Mouse (Mus musculus) midbrain, embryonic 16.5 days (tissue): Measurements from ENCODE around the gene Il25. TPM values are rescaled to one million over a fixed set of nuclear protein-coding genes. Genes with fewer than 3 reads are reported as not detected.
"Not testable (repeated sequence)": the region's sequence is repeated elsewhere in the genome, so short reads cannot be mapped to it uniquely, and the experiment has no call there.

Source experiments
- ATAC-seq: fragments of 200-750 bp; cut with Nextera tagmentation; 2 replicates; pipeline ENCODE4 v1.8.0; 2017; ENCODE audit warnings: moderate TSS enrichment
- H3K27ac ChIP-seq: fragments of 300-500 bp; sonication (generic); 2 replicates; pipeline ENCODE4 v1.5.1; 2014; ENCODE audit warnings: mild to moderate bottlenecking, low read length, mixed read lengths
- H3K27me3 ChIP-seq: fragments of 300-500 bp; sonication (generic); 2 replicates; pipeline ENCODE4 v1.6.1; 2014; ENCODE audit warnings: low read depth, low read length, mixed read lengths; ENCODE audit not compliant: control insufficient read depth, insufficient read depth
- H3K36me3 ChIP-seq: fragments of 300-500 bp; sonication (generic); 2 replicates; pipeline ENCODE4 v1.6.1; 2014; ENCODE audit warnings: mild to moderate bottlenecking, low read length, moderate library complexity, mixed read lengths; ENCODE audit not compliant: control insufficient read depth, insufficient read depth
- H3K4me1 ChIP-seq: fragments of 300-500 bp; sonication (generic); 2 replicates; pipeline ENCODE4 v1.6.1; 2014; ENCODE audit warnings: mild to moderate bottlenecking, low read length, mixed read lengths; ENCODE audit not compliant: control insufficient read depth, insufficient read depth
- H3K4me2 ChIP-seq: fragments of 300-500 bp; sonication (generic); 2 replicates; pipeline ENCODE4 v1.6.1; 2014; ENCODE audit warnings: mild to moderate bottlenecking, low read length, mixed read lengths
- H3K4me3 ChIP-seq: fragments of 300-500 bp; sonication (generic); 2 replicates; pipeline ENCODE4 v1.5.1; 2014; ENCODE audit warnings: low read depth, mild to moderate bottlenecking, low read length, moderate library complexity, mixed read lengths
- H3K9ac ChIP-seq: fragments of 300-500 bp; sonication (generic); 2 replicates; pipeline ENCODE4 v1.6.1; 2014; ENCODE audit warnings: low read depth, low read length, mixed read lengths
- H3K9me3 ChIP-seq: fragments of 300-500 bp; sonication (generic); replicated peaks from 2 replicates; pipeline ENCODE4 v1.6.1; 2014; ENCODE audit warnings: mild to moderate bottlenecking, low read length, mixed read lengths; ENCODE audit not compliant: control insufficient read depth, poor library complexity, severe bottlenecking
- WGBS: fragments of 180-500 bp; shearing (Covaris S2); extraction: QIAGEN DNeasy Blood & Tissue Kit; methylation state at CpG from one replicate; pipeline ENCODE4 v1.1.7; 2014; 5-methylcytosine and 5-hydroxymethylcytosine counted together
- polyA plus RNA-seq: library from polyadenylated mRNA; unstranded; fragments of >200 nt; fragmentation: Nextera tagmentation; extraction: Ambion mirVana; gene quantifications from 2 replicates; pipeline ENCODE4 v1.2.1, GENCODE M21; 2015

Gene Il25
- polyA plus RNA-seq, 1 experiment from 2014 or later = 0.51 TPM

DNA sequence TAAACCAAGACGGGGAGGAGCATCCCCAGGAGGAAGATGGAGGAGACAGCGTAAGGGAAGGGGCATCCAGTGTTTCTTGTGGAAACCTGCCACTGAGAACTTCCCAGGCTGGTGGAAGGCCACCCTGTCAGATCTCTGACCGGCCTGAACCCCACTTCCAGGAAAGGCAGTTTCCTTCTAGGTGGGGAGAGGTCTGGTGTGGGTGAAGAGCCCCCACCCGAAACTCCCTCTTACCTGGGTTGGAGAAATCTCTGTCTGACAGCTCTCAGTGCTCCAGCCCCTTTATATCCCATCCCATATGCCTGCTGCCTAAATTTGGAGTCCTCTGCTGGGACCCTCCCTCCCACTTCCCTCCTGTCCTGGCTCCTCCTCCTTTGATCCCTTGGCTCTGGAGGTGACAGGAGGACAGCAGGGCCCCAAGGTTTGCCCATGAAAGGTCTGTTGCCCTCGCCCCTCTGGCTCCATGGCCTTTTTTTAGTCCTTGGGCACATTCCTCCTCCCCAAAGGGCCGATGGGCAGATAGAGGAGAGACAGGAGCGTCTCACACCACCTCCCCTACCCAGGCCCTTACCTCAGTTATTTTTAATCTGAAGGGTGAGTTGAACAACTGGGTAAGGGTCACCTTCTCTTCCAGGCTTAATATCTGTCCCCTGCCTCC is 34.0 kb downstream of the Il25 start, which contains the start of gene Myh6:
Gene Myh6 (minus strand): TSS at position 608 of the 658 bp plus-strand sequence.
- WGBS = 72% methylated on average over 7 of the region's 7 CpGs
- Histone ChIP-seq H3K9me3 (no peaks in the 10 kb centered on the region), H3K4me1 (no peaks in the 10 kb centered on the region), H3K9ac (no peak within 1 kb of the TSS), H3K4me2 (no peak within 1 kb of the TSS), H3K36me3 (no peaks in the 10 kb centered on the region), H3K27me3 (no peaks in the 10 kb centered on the region; the same call in 1 of the 2 replicates), H3K4me3 (no peak within 1 kb of the TSS), H3K27ac (no peak within 1 kb of the TSS)
- no peak for ATAC-seq

DNA sequence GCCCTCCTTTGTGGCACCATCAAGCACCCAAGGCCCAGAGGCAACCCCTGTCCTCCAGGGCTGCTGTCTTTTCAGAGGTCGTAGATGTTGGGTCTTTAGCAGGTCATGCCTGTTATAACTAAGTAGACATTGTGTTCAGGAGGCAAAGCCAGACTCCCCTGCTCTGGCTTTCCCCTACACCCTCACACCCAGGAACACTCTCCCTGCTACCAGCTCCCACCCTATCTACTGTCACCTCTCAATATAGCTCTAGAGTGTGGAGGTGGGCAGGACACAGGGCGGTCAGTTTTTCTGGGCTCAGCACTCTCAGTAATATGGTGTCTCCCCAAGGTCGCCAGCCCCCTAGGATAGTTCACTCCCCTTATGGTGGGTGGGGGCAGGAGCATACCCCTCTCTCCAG is 35.4 kb downstream of the Il25 start:
- no peaks in the 10 kb centered on the region; the same call in 1 of the 2 replicates for H3K27me3 ChIP-seq
- H3K9ac ChIP-seq = no peak overlapping the region
- H3K4me2 ChIP-seq = no peak overlapping the region
- no peaks in the 10 kb centered on the region for H3K9me3 ChIP-seq
- WGBS = 88% methylated on average over 3 of the region's 3 CpGs
- H3K27ac ChIP-seq = no peak overlapping the region
- no peaks in the 10 kb centered on the region for H3K36me3 ChIP-seq
- no peak overlapping the region for H3K4me3 ChIP-seq
- H3K4me1 ChIP-seq = no peaks in the 10 kb centered on the region
- ATAC-seq = no peak

DNA sequence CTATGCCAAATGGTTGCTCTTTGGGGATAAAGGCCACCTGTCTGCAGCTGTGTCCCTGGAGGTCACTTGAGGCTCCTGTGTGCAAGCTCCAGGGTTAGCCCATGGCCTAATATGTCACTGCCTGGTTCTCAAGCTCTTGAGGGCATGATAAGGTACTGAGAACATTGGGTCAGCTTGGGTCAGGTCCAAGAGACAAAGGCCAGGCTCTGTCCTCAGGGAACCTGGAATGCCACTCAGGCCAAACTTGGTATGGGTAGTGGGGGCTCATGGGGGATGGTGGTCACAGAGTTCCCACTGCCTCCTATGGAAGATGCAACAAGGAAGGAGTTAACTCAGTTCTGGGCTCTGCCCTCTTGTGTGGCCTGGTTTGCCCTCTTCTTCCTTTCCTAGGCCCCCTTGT is 35.8 kb downstream of the Il25 start:
- Histone ChIP-seq H3K9me3 (no peaks in the 10 kb centered on the region), H3K27me3 (no peaks in the 10 kb centered on the region; the same call in 1 of the 2 replicates), H3K36me3 (no peaks in the 10 kb centered on the region), H3K27ac (no peak overlapping the region), H3K4me2 (no peak overlapping the region), H3K9ac (no peak overlapping the region), H3K4me3 (no peak overlapping the region), H3K4me1 (peaks cover under 1% of the 10 kb centered on the region; the same call in 1 of the 2 replicates)
- ATAC-seq = no peak

DNA sequence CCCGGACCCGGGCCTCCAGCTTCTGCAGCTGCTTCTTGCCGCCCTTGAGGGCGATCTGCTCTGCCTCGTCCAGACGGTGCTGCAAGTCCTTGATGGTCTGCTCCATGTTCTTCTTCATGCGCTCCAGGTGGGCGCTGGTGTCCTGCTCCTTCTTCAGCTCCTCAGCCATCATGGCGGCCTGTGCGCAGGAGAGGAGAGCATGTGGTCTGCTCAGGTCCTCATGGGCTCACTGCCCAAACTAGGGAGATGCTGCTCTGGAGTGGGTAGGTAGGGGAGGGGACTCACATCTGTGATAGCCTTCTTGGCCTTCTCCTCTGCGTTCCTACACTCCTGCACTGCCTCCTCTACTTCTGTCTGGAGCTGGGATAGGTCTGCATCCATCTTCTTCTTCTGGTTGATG is 40.3 kb downstream of the Il25 start:
- H3K27ac ChIP-seq = peak overlapping the region; percentile 81; the same call in 1 of the 2 replicates
- ATAC-seq = not testable (repeated sequence)
- 93% methylated on average over 7 of the region's 11 CpGs for WGBS

DNA sequence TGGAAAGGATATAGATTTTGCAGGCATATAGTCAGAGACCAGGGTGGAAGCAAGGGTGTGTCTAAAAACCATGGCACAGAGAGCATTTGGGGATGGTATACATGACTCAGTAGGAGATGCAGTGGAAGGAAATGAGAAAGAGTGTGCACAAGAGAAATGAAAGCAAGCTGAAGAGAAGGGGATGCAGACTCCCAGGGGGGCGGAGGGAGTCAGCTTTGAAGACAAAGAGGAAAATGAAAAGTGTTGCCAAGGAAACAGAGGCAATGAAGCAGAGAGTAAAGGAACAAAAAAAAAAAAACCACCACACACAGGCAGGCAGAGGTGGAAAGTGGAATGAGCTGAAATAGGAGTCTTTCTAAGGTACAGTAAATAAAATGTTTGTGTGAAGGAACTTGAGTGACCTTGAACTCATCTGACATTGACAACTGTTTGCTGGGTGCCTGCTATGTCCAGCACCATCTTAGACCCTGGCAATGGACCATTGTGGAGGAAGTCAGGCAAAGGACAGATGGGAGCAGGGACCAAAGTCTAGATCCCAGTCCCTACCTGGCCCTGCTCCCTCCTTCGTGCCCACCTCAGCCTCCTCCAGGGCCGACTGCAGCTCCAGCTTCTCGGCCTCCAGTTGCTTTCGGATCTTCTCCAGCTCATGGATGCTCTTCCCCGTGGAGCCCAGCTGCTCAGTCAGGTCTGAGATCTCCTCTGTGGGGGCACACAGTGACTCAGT is 41.7 kb downstream of the Il25 start:
- H3K27me3 ChIP-seq = no peaks in the 10 kb centered on the region
- H3K4me3 ChIP-seq = no peak overlapping the region
- no peak overlapping the region for H3K9ac ChIP-seq
- H3K36me3 ChIP-seq = no peaks in the 10 kb centered on the region
- no peaks in the 10 kb centered on the region for H3K9me3 ChIP-seq
- ATAC-seq = peak; percentile 74
- no peak overlapping the region for H3K4me2 ChIP-seq
- H3K27ac ChIP-seq = peak overlapping the region; percentile 82
- H3K4me1 ChIP-seq = peaks cover 14% of the 10 kb centered on the region
- 63% methylated on average over 6 of the region's 6 CpGs for WGBS

More for the DNA sequence above, 40.3 kb downstream of the Il25 start:
- not testable (repeated sequence) for H3K36me3 ChIP-seq, H3K27me3 ChIP-seq, H3K9ac ChIP-seq, H3K4me2 ChIP-seq, H3K9me3 ChIP-seq, H3K4me3 ChIP-seq
- H3K4me1 ChIP-seq = peaks cover 14% of the 10 kb centered on the region

DNA sequence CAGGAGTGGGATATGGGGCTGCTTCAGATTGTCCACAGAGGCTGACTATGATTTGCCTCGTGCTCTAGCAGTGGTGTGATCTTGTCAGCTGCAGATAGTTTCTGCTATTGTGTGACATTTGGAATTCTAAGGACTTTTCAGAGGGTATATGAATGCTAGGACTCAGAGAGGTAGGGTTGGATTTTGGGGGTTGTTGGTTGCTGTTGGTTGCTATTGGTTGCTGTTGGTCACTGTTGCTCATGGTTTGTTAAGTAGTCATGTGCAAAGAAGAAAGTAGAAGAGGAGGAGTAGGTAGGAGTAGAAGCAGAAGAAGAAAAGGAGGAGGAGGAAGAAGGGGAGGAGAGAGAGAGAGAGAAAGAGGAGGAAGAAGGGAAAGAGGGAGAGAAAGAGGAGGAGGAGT is 44.1 kb downstream of the Il25 start, which contains the start of gene Gm17428:
Gene Gm17428 (plus strand): TSS at position 301 of the 400 bp plus-strand sequence.
- Histone ChIP-seq H3K4me1 (peaks cover 14% of the 10 kb centered on the region), H3K27me3 (no peaks in the 10 kb centered on the region), H3K27ac (no peak within 1 kb of the TSS), H3K9me3 (no peaks in the 10 kb centered on the region), H3K9ac (no peak within 1 kb of the TSS), H3K4me3 (no peak within 1 kb of the TSS), H3K4me2 (no peak within 1 kb of the TSS), H3K36me3 (no peaks in the 10 kb centered on the region)
- ATAC-seq = no peak
- 81% methylated on average over 1 of the region's 1 CpGs for WGBS

DNA sequence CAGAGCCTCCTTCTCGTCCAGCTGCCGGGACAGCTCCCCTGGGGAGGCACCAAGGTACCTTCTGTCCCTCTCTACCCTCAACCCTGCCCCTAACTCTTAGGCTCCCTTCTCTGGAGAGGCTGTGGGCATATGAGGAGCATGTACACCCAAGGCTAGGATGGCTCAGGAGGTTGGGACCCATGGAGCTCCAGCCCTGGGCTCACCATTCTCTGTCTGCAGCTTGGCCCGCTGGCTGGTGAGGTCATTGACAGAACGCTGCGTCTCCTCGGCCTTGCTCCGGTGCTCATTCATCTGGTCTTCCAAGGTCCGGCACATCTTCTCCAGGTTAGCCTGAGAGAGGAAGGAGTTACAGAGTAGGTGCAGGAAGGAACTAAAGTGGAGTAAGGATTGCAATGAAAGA is 46.2 kb downstream of the Il25 start:
- H3K27ac ChIP-seq = no peak overlapping the region
- H3K27me3 ChIP-seq = no peaks in the 10 kb centered on the region
- no peaks in the 10 kb centered on the region for H3K9me3 ChIP-seq
- ATAC-seq = no peak
- no peaks in the 10 kb centered on the region for H3K36me3 ChIP-seq
- H3K4me3 ChIP-seq = no peak overlapping the region
- no peak overlapping the region for H3K9ac ChIP-seq
- peaks cover 11% of the 10 kb centered on the region for H3K4me1 ChIP-seq
- no peak overlapping the region for H3K4me2 ChIP-seq
- WGBS = 89% methylated on average over 8 of the region's 8 CpGs

DNA sequence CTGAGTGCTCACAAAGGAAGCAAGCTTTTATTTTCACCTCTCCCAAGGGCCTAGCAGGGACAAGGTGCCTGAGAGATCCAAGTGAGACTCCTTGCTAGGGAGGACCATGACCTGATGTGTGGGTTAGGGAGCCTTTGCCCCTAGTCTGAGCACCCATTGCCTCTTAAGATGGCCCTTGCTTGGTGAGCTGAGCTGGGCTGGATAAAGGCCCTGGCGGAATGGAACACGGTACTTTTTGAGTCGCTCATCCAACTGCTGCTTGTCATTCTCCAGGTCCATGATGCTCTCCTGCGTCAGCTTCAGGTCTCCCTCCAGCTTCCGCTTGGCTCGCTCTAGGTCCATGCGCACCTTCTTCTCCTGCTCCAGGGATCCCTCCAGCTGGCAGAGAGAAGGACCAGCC is 49.4 kb downstream of the Il25 start:
- ATAC-seq = no peak
- no peak overlapping the region for H3K27ac ChIP-seq
- no peaks in the 10 kb centered on the region for H3K27me3 ChIP-seq
- H3K4me1 ChIP-seq = no peaks in the 10 kb centered on the region
- H3K9me3 ChIP-seq = no peaks in the 10 kb centered on the region
- H3K4me3 ChIP-seq = no peak overlapping the region
- 98% methylated on average over 7 of the region's 7 CpGs for WGBS
- H3K9ac ChIP-seq = no peak overlapping the region
- no peaks in the 10 kb centered on the region for H3K36me3 ChIP-seq
- no peak overlapping the region for H3K4me2 ChIP-seq
